Mouse (Mus musculus) MEL (cell line): ENCODE measurements around the gene Fut8.

Source experiments
- CHD2 ChIP-seq: IDR thresholded peaks from 2 replicates; pipeline ENCODE4 v1.6.1; 2011; ENCODE audit warnings: low read length, improper control_type of control experiment
- CTCF ChIP-seq, 3 experiments: IDR thresholded peaks in 2 of 3; conservative IDR thresholded peaks in 1 of 3; 2 replicates each; pipeline ENCODE4 v1.5.1; 2011 to 2012; ENCODE audit warnings: low read length in 3 of 3, low read depth in 2 of 3, mild to moderate bottlenecking in 2 of 3, improper control_type of control experiment in 1 of 3, inconsistent platforms in 1 of 3, mixed read lengths in 1 of 3, moderate library complexity in 1 of 3; ENCODE audit not compliant: control insufficient read depth in 1 of 3, insufficient read depth in 1 of 3, poor library complexity in 1 of 3, severe bottlenecking in 1 of 3
- JUND ChIP-seq: IDR thresholded peaks from 2 replicates; pipeline ENCODE4 v1.6.1; 2011; ENCODE audit warnings: low read depth, mild to moderate bottlenecking, improper control_type of control experiment, low read length
- POLR2A ChIP-seq, 2 experiments: IDR thresholded peaks; 2 replicates each; pipeline ENCODE4 v1.6.1; 2011 to 2012; ENCODE audit warnings: low read length in 2 of 2, mild to moderate bottlenecking in 2 of 2, control low read depth in 1 of 2, improper control_type of control experiment in 1 of 2, low read depth in 1 of 2, moderate library complexity in 1 of 2; ENCODE audit not compliant: control insufficient read depth in 1 of 2, insufficient read depth in 1 of 2, poor library complexity in 1 of 2
- RAD21 ChIP-seq: IDR thresholded peaks from 2 replicates; pipeline ENCODE4 v1.6.1; 2011; ENCODE audit warnings: mild to moderate bottlenecking, low read depth, low read length, improper control_type of control experiment
- UBTF ChIP-seq: IDR thresholded peaks from 2 replicates; pipeline ENCODE4 v1.6.1; 2012; ENCODE audit warnings: low read depth, mild to moderate bottlenecking, inconsistent platforms, low read length, improper control_type of control experiment, moderate library complexity, borderline replicate concordance; ENCODE audit not compliant: insufficient read depth
- ZNF384 ChIP-seq: IDR thresholded peaks from 2 replicates; pipeline ENCODE4 v1.6.1; 2012; ENCODE audit warnings: low read depth, mild to moderate bottlenecking, inconsistent platforms, low read length, improper control_type of control experiment

DNA sequence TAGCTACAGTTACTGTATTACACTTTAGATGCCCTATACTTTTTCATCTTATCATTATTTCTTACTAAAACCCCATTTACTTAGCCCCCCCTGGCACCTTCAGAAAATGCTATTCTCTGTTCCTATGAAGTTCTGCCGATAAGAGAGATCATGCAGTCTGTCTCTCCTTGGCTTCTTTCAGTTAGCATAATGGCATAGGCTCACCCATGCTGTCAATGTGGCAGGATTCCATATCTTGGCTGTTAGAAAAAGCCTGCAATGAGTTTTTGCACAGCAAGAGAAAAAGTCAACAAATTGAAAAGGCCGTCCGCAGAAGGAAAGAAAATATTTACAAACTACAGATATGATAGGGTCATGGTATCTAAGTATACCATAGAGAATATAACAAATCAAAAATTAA is 253.6 kb downstream of the Fut8 start:
- TF ChIP-seq CTCF (IDR thresholded peaks at IDR 0.05 in 2 of 3, conservative IDR thresholded peaks at IDR 0.05 in 1 of 3; ENCODE audit: control insufficient read depth in 1 of 3, insufficient read depth in 1 of 3, low read depth in 2 of 3, low read length in 3 of 3, poor library complexity in 1 of 3, severe bottlenecking in 1 of 3) (no peak), ZNF384 (no peak), RAD21 (no peak), JUND (no peak), POLR2A (IDR thresholded peaks at IDR 0.05; ENCODE audit: control insufficient read depth in 1 of 2, insufficient read depth in 1 of 2, low read depth in 1 of 2, low read length in 2 of 2, poor library complexity in 1 of 2) (no peak), CHD2 (no peak), UBTF (no peak)
